Mouse (Mus musculus): ENCODE measurements around the gene Gmps. TPM values are rescaled to one million over a fixed set of nuclear protein-coding genes. Genes with fewer than 3 reads are reported as not detected.

Gmps gene
- polyA plus RNA-seq (2012; rRNA removed) = 2.9 and 3.6 TPM in 2 replicates

GRCm38 (mm10) chr3:63975955-63976908, at the start of gene Gmps:
TSS of gene Gmps (plus strand) at chr3:63976106.

GRCm38 (mm10) chr3:63928878-63929859, 46.7 kb upstream of the Gmps start, which contains the start of gene E130311K13Rik:
TSS of gene E130311K13Rik (minus strand) at chr3:63929472.

DNA sequence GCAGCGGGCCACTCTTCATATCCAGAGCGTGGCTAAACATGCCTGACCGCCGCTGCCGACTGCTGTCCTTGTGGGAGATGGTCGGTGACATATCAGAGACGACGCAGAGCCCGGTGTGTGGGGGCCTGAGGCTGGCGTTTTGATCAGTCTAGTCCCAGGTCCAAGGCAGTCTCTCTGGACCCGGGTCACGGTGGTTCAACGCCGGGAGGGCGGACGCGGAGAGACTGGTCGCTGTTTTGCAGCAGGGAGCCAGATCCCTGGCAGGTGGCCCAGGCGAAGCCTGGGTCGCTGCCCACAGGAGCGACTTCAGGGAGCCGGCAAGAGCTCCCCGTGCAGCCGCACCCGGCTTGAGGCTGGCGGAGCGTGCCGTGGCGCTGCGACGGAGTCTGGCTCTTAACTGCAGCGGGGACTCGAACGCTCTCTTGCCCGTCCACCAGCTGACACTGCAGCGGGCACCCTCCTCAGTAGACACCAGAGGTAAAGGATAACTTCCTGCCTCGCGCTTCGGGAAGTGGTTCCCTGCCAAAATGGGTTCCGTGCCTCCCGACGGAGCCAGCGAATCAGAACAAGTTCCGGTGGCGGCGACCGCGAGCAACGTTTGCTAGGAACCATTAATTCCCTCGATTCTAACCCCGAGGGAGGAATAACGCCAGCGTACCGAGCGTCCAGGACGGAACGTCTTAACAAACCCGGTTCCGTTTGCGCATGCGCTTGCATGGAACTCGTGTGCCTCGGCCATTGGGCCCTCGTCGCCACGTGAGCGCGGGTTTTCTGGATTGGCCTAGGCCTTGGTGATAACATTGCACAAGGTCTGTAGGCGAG, 11.6 kb upstream of the Gmps start, which contains the start of gene Slc33a1:
TSS of gene Slc33a1 (minus strand) at position 669 of the 822 bp plus-strand sequence.

Other genes with a start within 250 kb of the Gmps start
- 1.4 and 1.8 TPM in 2 replicates for gene Plch1, start 76.6 kb upstream of the Gmps start, polyA plus RNA-seq (2012; rRNA removed)
- 5.4 and 11.0 TPM in 2 replicates for gene E130311K13Rik, start 46.6 kb upstream of the Gmps start, polyA plus RNA-seq (2012; rRNA removed)
- 22.8 and 24.8 TPM in 2 replicates for gene Slc33a1, start 11.3 kb upstream of the Gmps start, polyA plus RNA-seq (2012; rRNA removed)
- 0.02 and 0.06 TPM in 2 replicates for gene Vmn2r1, start 105.4 kb downstream of the Gmps start, polyA plus RNA-seq (2012; rRNA removed)
- not detected in 2 replicates for gene Vmn2r2, start 165.8 kb downstream of the Gmps start, polyA plus RNA-seq (2012; rRNA removed)

All from ovary, adult 2 months (tissue).